Mouse (Mus musculus) T-helper 17 cell (primary cell): ENCODE measurements around the gene Rbfox2.

Experiments
- in situ Hi-C, 2 experiments: fragments of 300-600 bp; cut with MboI, MseI; formaldehyde crosslinking; loops; 1 replicate in 1 of 2; 2 replicates in 1 of 2; pipeline ENCODE4 v1.15.1; 2025; ENCODE audit warnings: high pct_unique_total_duplicates in 2 of 2

The Rbfox2 gene

GRCm38 (mm10) chr15:77036320-77036988 is 270.4 kb downstream of the Rbfox2 start:
- in situ Hi-C loops = no loop called here

- in situ Hi-C loops = no loop called here
These were observed 271.2 kb downstream of the Rbfox2 start for GRCm38 (mm10) chr15:77035643-77036042.

GRCm38 (mm10) chr15:77034526-77034925 is 272.3 kb downstream of the Rbfox2 start:
- in situ Hi-C loops = no loop called here

- in situ Hi-C loops = no loop called here
These were observed 275.5 kb downstream of the Rbfox2 start for GRCm38 (mm10) chr15:77031271-77031670.

GRCm38 (mm10) chr15:77029331-77029991 is 277.3 kb downstream of the Rbfox2 start:
- in situ Hi-C loops = no loop called here
